Mouse (Mus musculus) kidney, adult 2 months (tissue): ENCODE data around the gene Ankrd13b.

Source experiments
- CTCF ChIP-seq: fragments of 200-500 bp; conservative IDR thresholded peaks from 2 replicates; pipeline ENCODE4 v1.5.1; 2011; ENCODE audit warnings: low read depth, mild to moderate bottlenecking, control low read depth, low read length, moderate library complexity, mixed read lengths; ENCODE audit not compliant: insufficient read depth, insufficient read length
- POLR2A ChIP-seq: fragments of 200-500 bp; IDR thresholded peaks from one replicate; pipeline ENCODE4 v1.6.1; 2011; ENCODE audit warnings: low read depth, low read length, control low read depth

DNA sequence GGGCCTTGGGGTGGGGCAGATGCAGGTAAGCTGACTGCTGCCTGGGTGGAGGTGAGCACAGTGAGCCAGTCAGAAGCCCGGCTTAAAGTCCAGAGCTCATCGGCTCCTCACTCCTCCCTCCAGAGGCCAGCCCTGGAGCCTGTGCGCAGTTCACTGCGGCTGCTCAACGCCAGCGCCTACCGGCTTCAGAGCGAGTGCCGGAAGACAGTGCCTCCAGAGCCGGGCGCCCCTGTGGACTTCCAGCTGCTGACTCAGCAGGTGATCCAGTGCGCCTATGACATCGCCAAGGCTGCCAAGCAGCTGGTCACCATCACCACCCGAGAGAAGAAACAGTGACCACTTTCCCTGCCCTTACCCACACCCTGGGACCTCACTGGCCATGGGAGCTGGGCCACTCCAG, 16.8 kb upstream of the Ankrd13b start:
- TF ChIP-seq CTCF (no peak), POLR2A (no peak)
